Mouse (Mus musculus) ES-E14 (cell line): ENCODE measurements around the gene Gnl3l. TPM values are rescaled to one million over a fixed set of nuclear protein-coding genes. Genes with fewer than 3 reads are reported as not detected.
A peak's percentile ranks its signal among the peaks of the same experiment; 100 is the strongest.

Experiments
- DNase-seq: peaks from one replicate; pipeline ENCODE4 v3.0.0-alpha.2; 2013; ENCODE audit warnings: low read depth, low spot score
- H3K27ac ChIP-seq: 2 replicates; pipeline ENCODE4 v1.5.1; 2012; ENCODE audit warnings: low read depth, mild to moderate bottlenecking, low read length, moderate library complexity, mixed read lengths; ENCODE audit not compliant: poor library complexity, insufficient read depth, severe bottlenecking
- H3K36me3 ChIP-seq: 2 replicates; pipeline ENCODE4 v1.6.1; 2012; ENCODE audit warnings: mild to moderate bottlenecking, low read length, moderate library complexity, mixed read lengths; ENCODE audit not compliant: control insufficient read depth, poor library complexity, insufficient read depth, severe bottlenecking
- H3K4me1 ChIP-seq, 2 experiments: fragments of 150-350 bp in 1 of 2; sonication (generic) in 1 of 2; 2 replicates each; pipeline ENCODE4 v1.6.1; 2012; ENCODE audit warnings: low read length in 2 of 2, mild to moderate bottlenecking in 1 of 2, mixed read lengths in 1 of 2; ENCODE audit not compliant: control insufficient read depth in 2 of 2, insufficient read depth in 2 of 2, poor library complexity in 1 of 2
- H3K4me3 ChIP-seq, 2 experiments: fragments of 150-350 bp in 1 of 2; sonication (generic) in 1 of 2; 2 replicates each; pipeline ENCODE4 v1.5.1; 2012; ENCODE audit warnings: low read length in 2 of 2, low read depth in 1 of 2, mild to moderate bottlenecking in 1 of 2, mixed read lengths in 1 of 2; ENCODE audit not compliant: insufficient read depth in 1 of 2, poor library complexity in 1 of 2, severe bottlenecking in 1 of 2
- H3K9ac ChIP-seq: 2 replicates; pipeline ENCODE4 v1.6.1; 2012; ENCODE audit warnings: low read depth, mild to moderate bottlenecking, low read length, mixed read lengths; ENCODE audit not compliant: poor library complexity, insufficient read depth, severe bottlenecking
- H3K9me3 ChIP-seq: fragments of 150-350 bp; sonication (generic); 2 replicates; pipeline ENCODE4 v1.6.1; 2012; ENCODE audit warnings: low read depth, mild to moderate bottlenecking, low read length; ENCODE audit not compliant: control insufficient read depth, insufficient read depth
- CHD2 ChIP-seq: IDR thresholded peaks from 2 replicates; pipeline ENCODE4 v1.6.1; 2014; ENCODE audit warnings: mild to moderate bottlenecking, low read depth, low read length, inconsistent platforms
- HCFC1 ChIP-seq: IDR thresholded peaks from 2 replicates; pipeline ENCODE4 v1.6.1; 2012; ENCODE audit warnings: low read length, inconsistent platforms, borderline replicate concordance; ENCODE audit not compliant: insufficient read depth
- MAFK ChIP-seq: IDR thresholded peaks from 2 replicates; pipeline ENCODE4 v1.6.1; 2014; ENCODE audit warnings: mild to moderate bottlenecking, low read depth, low read length, inconsistent platforms; ENCODE audit not compliant: insufficient read depth
- ZC3H11A ChIP-seq: IDR thresholded peaks from 2 replicates; pipeline ENCODE4 v1.6.1; 2012; ENCODE audit warnings: low read depth, mild to moderate bottlenecking, inconsistent platforms, low read length, borderline replicate concordance
- ZNF384 ChIP-seq: IDR thresholded peaks from 2 replicates; pipeline ENCODE4 v1.6.1; 2012; ENCODE audit warnings: low read depth, low read length, inconsistent platforms
- in situ Hi-C, 2 experiments: fragments of 600-800 bp; cut with MboI; formaldehyde crosslinking; loops; one replicate each; pipeline ENCODE4 v1.15.1; 2025; ENCODE audit warnings: low sequenced_read_pairs in 2 of 2, inconsistent platforms in 1 of 2; ENCODE audit not compliant: unreplicated experiment in 2 of 2
- total RNA-seq: library from RNA; depleted of rRNA; stranded (reverse); fragments of 300-350 nt; gene quantifications from 2 replicates; pipeline ENCODE4 v1.2.3, GENCODE M21; 2012; rRNA removed

The Gnl3l gene
- total RNA-seq: 51.9 and 63.8 TPM in 2 replicates

DNA sequence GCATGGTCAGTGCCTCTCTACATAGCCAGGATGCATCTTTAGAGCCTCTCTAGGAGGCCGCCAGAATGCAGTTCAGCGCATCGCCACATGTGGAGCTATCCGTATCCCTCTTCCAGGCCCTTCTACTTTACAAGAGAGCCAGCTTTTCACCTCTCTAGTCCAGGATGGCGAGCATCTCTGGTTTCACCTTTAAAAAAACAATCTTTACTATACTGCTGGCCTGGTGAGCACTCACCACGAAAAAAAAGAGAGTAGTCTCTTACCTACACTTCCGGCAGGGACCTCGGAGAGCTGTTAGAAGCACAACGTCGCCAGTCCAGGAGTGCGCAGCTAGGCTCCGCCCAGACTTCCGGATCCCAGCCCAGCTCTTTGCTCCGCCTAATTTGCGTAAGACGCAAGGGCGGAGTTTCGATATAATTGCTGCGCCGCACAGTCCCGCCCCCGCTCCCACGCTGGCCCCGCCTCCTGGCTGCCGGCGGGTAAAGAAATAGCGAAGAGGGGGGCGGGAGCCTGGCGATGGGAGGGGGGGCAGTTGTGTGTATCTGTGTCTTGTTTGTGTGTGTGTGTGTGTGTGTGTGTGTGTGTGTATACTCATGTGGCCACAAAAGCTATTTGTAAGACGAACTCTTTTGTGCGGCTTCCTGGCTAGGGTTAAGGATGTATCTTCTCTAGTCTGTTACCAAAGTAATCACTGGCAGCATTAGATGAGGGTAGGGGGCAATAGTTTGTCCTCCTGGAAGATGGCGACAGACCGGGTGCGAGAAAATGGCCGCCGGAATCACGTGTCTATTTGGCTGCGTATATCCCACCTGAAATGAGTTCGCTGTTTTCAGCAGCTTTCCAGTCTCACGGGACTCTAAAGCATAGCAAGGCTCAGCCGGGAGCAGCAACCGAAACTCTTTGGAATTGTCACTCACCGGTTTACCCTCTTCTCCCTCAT, at the start of gene Gnl3l:
TSS of gene Gnl3l (minus strand) at position 385 of the 940 bp plus-strand sequence.
- Histone ChIP-seq H3K4me1 (peaks cover 0 to 3% of the 10 kb centered on the region in 2 experiments; a peak in 2 of 4 replicates), H3K36me3 (peaks cover 7% of the 10 kb centered on the region), H3K4me3 (peak within 1 kb of the TSS; percentile 87 to 91), H3K9me3 (no peaks in the 10 kb centered on the region), H3K9ac (peak within 1 kb of the TSS; percentile 89), H3K27ac (peak within 1 kb of the TSS; percentile 99)
- in situ Hi-C loops: no loop called here
- peak; percentile 78 for DNase-seq
- TF ChIP-seq HCFC1 (no peak), ZC3H11A (no peak), CHD2 (no peak), ZNF384 (no peak), MAFK (no peak)

DNA sequence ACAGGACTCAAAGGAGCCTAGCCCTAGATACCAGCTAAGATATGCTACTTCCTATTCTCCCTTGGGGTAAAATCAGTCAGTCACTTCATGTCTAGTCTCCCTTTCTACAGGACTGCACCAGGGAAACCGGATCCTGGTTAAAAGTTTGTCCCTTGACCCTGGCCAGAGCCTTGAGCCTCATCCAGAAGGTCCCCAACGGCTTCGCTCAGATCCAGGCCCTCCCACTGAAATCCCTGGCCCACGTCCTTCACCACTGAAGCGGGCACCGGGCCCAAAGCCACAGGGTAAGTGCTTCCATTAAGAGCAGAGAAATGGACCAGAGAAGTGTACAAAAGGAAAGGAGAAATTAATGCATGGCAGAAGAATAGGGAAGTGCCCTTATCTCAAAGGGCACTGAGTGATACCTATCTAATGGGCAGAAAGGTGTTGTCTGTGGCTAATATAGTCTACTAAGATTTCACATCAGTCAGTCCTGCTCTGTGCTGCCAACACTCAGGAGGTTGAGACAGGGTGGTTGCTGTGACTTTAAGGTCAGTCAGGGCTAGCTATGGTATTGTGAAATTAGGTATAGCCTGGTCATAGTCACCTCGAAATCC, 49.0 kb upstream of the Gnl3l start:
- Histone ChIP-seq H3K9me3 (no peaks in the 10 kb centered on the region), H3K4me3 (no peak overlapping the region), H3K9ac (no peak overlapping the region), H3K4me1 (no peaks in the 10 kb centered on the region), H3K27ac (no peak overlapping the region), H3K36me3 (peaks cover 39% of the 10 kb centered on the region)
- no peak for DNase-seq
- TF ChIP-seq ZC3H11A (no peak), HCFC1 (no peak), MAFK (no peak), ZNF384 (no peak), CHD2 (no peak)
- in situ Hi-C loops: no loop called here

DNA sequence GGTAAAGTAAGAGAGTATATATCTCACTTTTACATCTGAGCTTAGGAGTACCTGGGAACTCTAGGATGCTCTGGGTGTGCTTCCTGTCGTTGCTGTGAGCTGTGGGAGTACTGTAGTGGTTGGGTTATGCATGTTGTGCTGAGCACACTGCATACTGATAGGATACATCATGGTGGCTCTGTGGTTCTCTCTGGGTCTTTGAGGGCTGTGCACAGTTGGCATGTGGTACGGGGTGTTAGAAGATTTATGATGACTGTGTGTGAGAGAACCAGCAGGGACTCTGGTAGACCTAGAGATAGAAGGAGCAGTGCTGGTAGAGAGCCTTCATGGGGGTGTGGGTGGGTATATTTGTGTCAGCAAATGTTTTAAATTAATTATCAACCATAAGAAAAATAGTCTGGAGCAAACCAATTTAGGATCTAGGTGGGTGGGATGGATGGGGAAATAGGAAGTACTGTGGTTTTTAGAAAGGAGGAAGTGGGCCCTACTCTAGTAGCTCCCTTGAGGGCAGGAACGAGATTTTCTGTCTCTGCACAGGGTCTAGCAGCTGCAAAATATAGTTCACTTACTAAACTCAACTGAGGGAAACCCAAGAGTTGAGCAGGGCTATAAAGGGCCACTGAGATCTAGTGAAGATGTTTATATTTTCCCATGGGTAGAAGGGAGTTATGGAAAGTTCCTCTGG, 44.6 kb upstream of the Gnl3l start:
- in situ Hi-C loops: no loop called here
- H3K4me3 ChIP-seq: no peak overlapping the region
- H3K4me1 ChIP-seq: no peaks in the 10 kb centered on the region
- peaks cover 23% of the 10 kb centered on the region for H3K36me3 ChIP-seq
- H3K27ac ChIP-seq: no peak overlapping the region
- DNase-seq: no peak
- no peaks in the 10 kb centered on the region for H3K9me3 ChIP-seq
- H3K9ac ChIP-seq: no peak overlapping the region
- TF ChIP-seq CHD2 (no peak), HCFC1 (no peak), MAFK (no peak), ZC3H11A (no peak), ZNF384 (no peak)

DNA sequence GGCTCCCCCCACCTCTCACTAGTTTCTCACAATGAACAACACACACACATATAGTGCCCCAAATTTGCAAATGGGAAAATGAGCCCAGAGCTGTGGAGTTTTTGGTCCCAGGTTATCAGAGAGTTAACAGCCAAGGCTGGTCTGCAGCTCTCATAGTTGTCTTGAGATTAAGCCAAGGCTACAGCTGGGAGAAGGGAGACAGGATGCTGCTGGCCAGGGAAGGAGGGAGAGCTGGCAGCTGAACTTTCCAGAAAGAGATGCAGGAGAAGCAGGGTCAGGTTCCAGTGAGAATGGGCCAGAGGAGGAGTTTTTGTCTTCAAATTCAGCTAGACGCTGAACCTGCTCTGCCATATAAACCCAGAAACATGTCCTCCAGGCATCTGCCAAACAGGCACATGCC, 42.2 kb upstream of the Gnl3l start:
- TF ChIP-seq ZC3H11A: no peak
- TF ChIP-seq ZNF384: no peak
- TF ChIP-seq CHD2: no peak
- no peak for TF ChIP-seq MAFK
- TF ChIP-seq HCFC1: no peak
- in situ Hi-C loops: no loop called here
- Histone ChIP-seq H3K4me1 (peaks cover 3% of the 10 kb centered on the region in 2 experiments; a peak in 1 of 4 replicates), H3K9me3 (no peaks in the 10 kb centered on the region), H3K9ac (no peak overlapping the region), H3K27ac (no peak overlapping the region), H3K36me3 (peaks cover 22% of the 10 kb centered on the region), H3K4me3 (no peak overlapping the region)
- DNase-seq: no peak
